Mouse (Mus musculus) testis, adult 2 months (tissue): ENCODE measurements at regions not wholly inside any gene's neighbourhood (a gene's known extent, or its start where the extent isn't known, plus 50 kb on each side); places are given as distances from the start of the nearest gene placed in this dataset.

Experiments used
- H3K27ac ChIP-seq: fragments of 200-500 bp; 2 replicates; pipeline ENCODE4 v1.5.1; 2012; ENCODE audit warnings: low read depth, low read length; ENCODE audit not compliant: control insufficient read depth, insufficient read depth
- H3K27me3 ChIP-seq: fragments of 200-500 bp; 2 replicates; pipeline ENCODE4 v1.6.1; 2012; ENCODE audit warnings: mild to moderate bottlenecking, low read length, moderate library complexity; ENCODE audit not compliant: control insufficient read depth, insufficient read depth
- H3K36me3 ChIP-seq: fragments of 200-500 bp; 2 replicates; pipeline ENCODE4 v1.6.1; 2012; ENCODE audit warnings: mild to moderate bottlenecking, low read length; ENCODE audit not compliant: control insufficient read depth, insufficient read depth
- H3K4me1 ChIP-seq: fragments of 200-500 bp; 2 replicates; pipeline ENCODE4 v1.6.1; 2012; ENCODE audit warnings: low read length; ENCODE audit not compliant: control insufficient read depth, insufficient read depth
- H3K4me3 ChIP-seq: fragments of 200-500 bp; 2 replicates; pipeline ENCODE4 v1.5.1; 2012; ENCODE audit warnings: low read depth, mild to moderate bottlenecking, low read length, moderate library complexity, mixed read lengths; ENCODE audit not compliant: control insufficient read depth
- CTCF ChIP-seq: fragments of 200-500 bp; IDR thresholded peaks from 2 replicates; pipeline ENCODE4 v1.5.1; 2012; ENCODE audit warnings: low read depth, mild to moderate bottlenecking, inconsistent platforms, low read length, moderate library complexity; ENCODE audit not compliant: control insufficient read depth, insufficient read depth, insufficient replicate concordance
- POLR2A ChIP-seq: fragments of 200-500 bp; IDR thresholded peaks from 2 replicates; pipeline ENCODE4 v1.6.1; 2012; ENCODE audit warnings: low read depth, mild to moderate bottlenecking, inconsistent platforms, low read length, moderate library complexity; ENCODE audit not compliant: control insufficient read depth

GRCm38 (mm10) chr3:147153456-147153855 is 301.3 kb downstream of the Ttll7 start:
- no peaks in the 10 kb centered on the region for H3K36me3 ChIP-seq
- no peak overlapping the region for H3K4me3 ChIP-seq
- H3K27me3 ChIP-seq = no peaks in the 10 kb centered on the region
- no peak overlapping the region for H3K27ac ChIP-seq
- H3K4me1 ChIP-seq = no peaks in the 10 kb centered on the region
- TF ChIP-seq CTCF = no peak
- TF ChIP-seq POLR2A = no peak

GRCm38 (mm10) chr3:147153998-147154397 is 301.8 kb downstream of the Ttll7 start:
- no peak for TF ChIP-seq CTCF
- no peak for TF ChIP-seq POLR2A
- no peak overlapping the region for H3K27ac ChIP-seq
- H3K4me3 ChIP-seq = no peak overlapping the region
- H3K36me3 ChIP-seq = no peaks in the 10 kb centered on the region
- H3K4me1 ChIP-seq = no peaks in the 10 kb centered on the region
- H3K27me3 ChIP-seq = no peaks in the 10 kb centered on the region

- Histone ChIP-seq H3K36me3 (no peaks in the 10 kb centered on the region), H3K4me3 (no peak overlapping the region), H3K27me3 (no peaks in the 10 kb centered on the region), H3K4me1 (no peaks in the 10 kb centered on the region), H3K27ac (no peak overlapping the region)
- TF ChIP-seq CTCF (no peak), POLR2A (no peak)
Measured at GRCm38 (mm10) chr3:147163126-147163525, 311.0 kb downstream of the Ttll7 start.

GRCm38 (mm10) chr3:147163540-147163939 is 311.4 kb downstream of the Ttll7 start:
- TF ChIP-seq POLR2A (no peak), CTCF (no peak)
- Histone ChIP-seq H3K4me3 (no peak overlapping the region), H3K36me3 (no peaks in the 10 kb centered on the region), H3K4me1 (no peaks in the 10 kb centered on the region), H3K27me3 (no peaks in the 10 kb centered on the region), H3K27ac (no peak overlapping the region)

- TF ChIP-seq POLR2A (no peak), CTCF (no peak)
- H3K4me3 ChIP-seq = no peak overlapping the region
- no peaks in the 10 kb centered on the region for H3K36me3 ChIP-seq
- H3K27me3 ChIP-seq = no peaks in the 10 kb centered on the region
- H3K27ac ChIP-seq = no peak overlapping the region
- no peaks in the 10 kb centered on the region for H3K4me1 ChIP-seq
Measured at GRCm38 (mm10) chr3:147164931-147165330, 312.8 kb downstream of the Ttll7 start.

GRCm38 (mm10) chr3:147166555-147166954 is 314.4 kb downstream of the Ttll7 start:
- Histone ChIP-seq H3K27ac (no peak overlapping the region), H3K4me3 (no peak overlapping the region), H3K36me3 (no peaks in the 10 kb centered on the region), H3K27me3 (no peaks in the 10 kb centered on the region), H3K4me1 (no peaks in the 10 kb centered on the region)
- TF ChIP-seq CTCF (no peak), POLR2A (no peak)

- Histone ChIP-seq H3K27me3 (no peaks in the 10 kb centered on the region), H3K27ac (no peak overlapping the region), H3K36me3 (no peaks in the 10 kb centered on the region), H3K4me3 (no peak overlapping the region), H3K4me1 (no peaks in the 10 kb centered on the region)
- no peak for TF ChIP-seq CTCF
Measured at GRCm38 (mm10) chr3:147169215-147169614, 317.0 kb downstream of the Ttll7 start.

GRCm38 (mm10) chr3:147170106-147170505 is 317.9 kb downstream of the Ttll7 start:
- Histone ChIP-seq H3K27me3 (no peaks in the 10 kb centered on the region), H3K36me3 (no peaks in the 10 kb centered on the region), H3K4me1 (no peaks in the 10 kb centered on the region), H3K27ac (no peak overlapping the region), H3K4me3 (no peak overlapping the region)
- TF ChIP-seq CTCF (no peak), POLR2A (no peak)
